Mouse (Mus musculus) CH12F3 (cell line): Measurements from ENCODE around the gene Spryd3.

Source experiments
- in situ Hi-C: fragments of 300-500 bp; cut with MboI; formaldehyde crosslinking; loops from 2 replicates; pipeline ENCODE4 v1.14.3; 2020; ENCODE audit warnings: low sequenced_read_pairs

Gene Spryd3

GRCm38 (mm10) chr15:102114651-102115260 lies 21.3 kb downstream of the Spryd3 start:
- in situ Hi-C loops = no loop called here

GRCm38 (mm10) chr15:102113674-102114073 lies 22.4 kb downstream of the Spryd3 start:
- in situ Hi-C loops = no loop called here

- in situ Hi-C loops = no loop called here
These were observed 23.2 kb downstream of the Spryd3 start for GRCm38 (mm10) chr15:102112827-102113226.

- in situ Hi-C loops = no loop called here
These were observed 23.9 kb downstream of the Spryd3 start for GRCm38 (mm10) chr15:102112181-102112580.

GRCm38 (mm10) chr15:102111495-102111829 lies 24.6 kb downstream of the Spryd3 start:
- in situ Hi-C loops = no loop called here

GRCm38 (mm10) chr15:102110701-102111494 lies 25.1 kb downstream of the Spryd3 start:
- in situ Hi-C loops = no loop called here

GRCm38 (mm10) chr15:102110271-102110670 lies 25.8 kb downstream of the Spryd3 start:
- in situ Hi-C loops = no loop called here

- in situ Hi-C loops = no loop called here
These were observed 27.1 kb downstream of the Spryd3 start for GRCm38 (mm10) chr15:102108651-102109525.

GRCm38 (mm10) chr15:102107689-102108573 lies 28.1 kb downstream of the Spryd3 start:
- in situ Hi-C loops = no loop called here

- in situ Hi-C loops = no loop called here
These were observed 29.1 kb downstream of the Spryd3 start for GRCm38 (mm10) chr15:102106754-102107456.

GRCm38 (mm10) chr15:102105764-102106730 lies 30.0 kb downstream of the Spryd3 start:
- in situ Hi-C loops = no loop called here

GRCm38 (mm10) chr15:102105360-102105759 lies 30.7 kb downstream of the Spryd3 start:
- in situ Hi-C loops = no loop called here

GRCm38 (mm10) chr15:102103947-102104555 lies 32.0 kb downstream of the Spryd3 start:
- in situ Hi-C loops = no loop called here

GRCm38 (mm10) chr15:102103371-102103946 lies 32.6 kb downstream of the Spryd3 start:
- in situ Hi-C loops = no loop called here

- in situ Hi-C loops = no loop called here
These were observed 33.4 kb downstream of the Spryd3 start for GRCm38 (mm10) chr15:102102548-102103121.

GRCm38 (mm10) chr15:102101672-102102541 lies 34.1 kb downstream of the Spryd3 start:
- in situ Hi-C loops = no loop called here
